In the genomic region with DNA sequence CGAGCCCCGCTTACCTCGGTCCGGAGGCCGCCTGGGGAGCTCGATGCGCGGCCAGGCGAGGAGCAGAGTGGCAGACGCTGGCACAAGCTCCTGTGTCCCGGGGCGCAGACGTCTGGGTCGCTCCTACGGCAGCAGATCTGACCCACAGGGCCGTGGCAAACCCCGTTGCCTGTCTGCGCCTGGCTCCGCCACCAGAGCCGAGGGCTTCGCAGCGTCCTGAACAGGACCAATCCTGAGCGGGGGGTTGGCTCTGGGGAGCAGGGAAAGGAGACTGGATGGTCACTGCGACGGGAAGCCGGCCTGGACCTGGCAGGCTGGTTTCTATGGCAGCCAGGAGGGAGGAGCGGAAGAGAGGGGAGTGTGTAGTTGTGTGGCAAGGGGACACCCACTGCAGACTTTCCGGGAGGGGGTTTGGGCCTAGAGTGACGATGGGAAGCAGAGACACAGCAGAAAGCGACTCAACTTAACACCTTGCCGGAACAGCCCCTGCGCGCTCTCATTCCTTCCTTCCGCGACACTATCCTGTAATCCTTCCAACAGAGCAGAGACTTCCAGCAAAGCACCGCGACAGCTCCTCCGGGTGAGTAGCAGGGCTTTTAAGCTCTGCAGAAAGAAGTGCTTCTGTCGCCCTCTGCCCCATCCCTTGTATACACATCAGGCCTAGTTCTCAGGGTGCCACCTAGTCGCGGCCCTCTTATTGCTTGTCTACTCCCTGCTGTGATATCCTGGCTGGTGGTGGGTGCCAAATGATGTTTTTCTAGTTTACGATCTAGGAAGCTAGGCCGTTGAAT, we compare ENCODE assay signal across 8 mouse cellular contexts. TPM values are rescaled to one million over a fixed set of nuclear protein-coding genes. Genes with fewer than 3 reads are reported as not detected.
DNase-seq lines count a peak whose midpoint lies in the region; ATAC-seq and TF ChIP-seq lines count a peak whose summit lies in the region.

A gene (minus strand): TSS at position 202 of the 791 bp plus-strand sequence.

- TF ChIP-seq EP300 in liver, embryonic 14.5 days (IDR thresholded peaks at IDR 0.05; ENCODE audit: low read depth) = no peak

- H3K27me3 ChIP-seq in forebrain, embryonic 12.5 days = no peaks in the 10 kb centered on the region
- H3K27me3 ChIP-seq in heart, embryonic 16.5 days (ENCODE audit: control insufficient read depth, insufficient read depth, low read length) = no peaks in the 10 kb centered on the region
- H3K27me3 ChIP-seq in liver, embryonic 14.5 days (ENCODE audit: control insufficient read depth, insufficient read depth, low read length) = peaks cover 3% of the 10 kb centered on the region
- no peaks in the 10 kb centered on the region for H3K27me3 ChIP-seq in neural tube, embryonic 11.5 days (ENCODE audit: control insufficient read depth, insufficient read depth, low read length)
- H3K27me3 ChIP-seq in stomach, embryonic 16.5 days (ENCODE audit: control insufficient read depth, insufficient read depth, low read length) = no peaks in the 10 kb centered on the region

- H3K4me2 ChIP-seq in forebrain, embryonic 12.5 days = peak within 1 kb of the TSS; percentile 92
- peak within 1 kb of the TSS; percentile 95 for H3K4me2 ChIP-seq in heart, embryonic 16.5 days (ENCODE audit: low read depth, low read length)
- H3K4me2 ChIP-seq in liver, embryonic 14.5 days (ENCODE audit: low read depth) = peak within 1 kb of the TSS; percentile 64
- peak within 1 kb of the TSS; percentile 97 for H3K4me2 ChIP-seq in neural tube, embryonic 11.5 days (ENCODE audit: low read depth)
- peak within 1 kb of the TSS; percentile 96 for H3K4me2 ChIP-seq in stomach, embryonic 16.5 days (ENCODE audit: low read depth, low read length)

- peak within 1 kb of the TSS; percentile 85 for H3K27ac ChIP-seq in forebrain, embryonic 12.5 days
- H3K27ac ChIP-seq in heart, embryonic 16.5 days (ENCODE audit: low read length) = peak within 1 kb of the TSS; percentile 69
- no peak within 1 kb of the TSS for H3K27ac ChIP-seq in liver, embryonic 14.5 days
- peak within 1 kb of the TSS; percentile 34; the same call in 1 of the 2 replicates for H3K27ac ChIP-seq in neural tube, embryonic 11.5 days (ENCODE audit: low read depth, low read length)
- H3K27ac ChIP-seq in stomach, embryonic 16.5 days (ENCODE audit: low read length) = 0 out of 2 replicates have a peak within 1 kb of the TSS, but pooled peaks have one; percentile 24

- TF ChIP-seq CTCF in liver, embryonic 14.5 days (IDR thresholded peaks at IDR 0.05; ENCODE audit: low read depth) = no peak

- peak; percentile 89 for ATAC-seq in forebrain, embryonic 12.5 days (ENCODE audit: low FRiP score)
- peak; percentile 90 for ATAC-seq in heart, embryonic 16.5 days (replicated peaks; ENCODE audit: extremely low read depth, insufficient read depth, low FRiP score)
- peak; percentile 71 for ATAC-seq in liver, embryonic 14.5 days (ENCODE audit: insufficient read depth)
- peak; percentile 86 for ATAC-seq in neural tube, embryonic 11.5 days (ENCODE audit: insufficient read depth, low FRiP score, low TSS enrichment)
- ATAC-seq in stomach, embryonic 16.5 days (ENCODE audit: insufficient read depth, low FRiP score) = peak; percentile 91

- peak; percentile 27 to 37 for DNase-seq in B cell, adult 2 months
- peak; percentile 72 for DNase-seq in brain, embryonic 18.5 days (ENCODE audit: low read depth, low spot score)
- peak; percentile 87 for DNase-seq in kidney, postnatal 14 days
- DNase-seq in liver, embryonic 14.5 days (ENCODE audit: low read depth in 3 of 3, low spot score in 3 of 3) = peak in 2 of 3 experiments; percentile 6 to 9
- peak; percentile 84 for DNase-seq in neural tube, embryonic 11.5 days (ENCODE audit: low spot score)

- H3K9ac ChIP-seq in forebrain, embryonic 12.5 days = peak within 1 kb of the TSS; percentile 78
- peak within 1 kb of the TSS; percentile 81 for H3K9ac ChIP-seq in heart, embryonic 16.5 days (ENCODE audit: low read length)
- no peak within 1 kb of the TSS for H3K9ac ChIP-seq in liver, embryonic 14.5 days (replicated peaks)
- H3K9ac ChIP-seq in neural tube, embryonic 11.5 days (ENCODE audit: low read length) = peak within 1 kb of the TSS; percentile 72
- peak within 1 kb of the TSS; percentile 77 for H3K9ac ChIP-seq in stomach, embryonic 16.5 days (ENCODE audit: low read length)

- WGBS in forebrain, embryonic 12.5 days = 2% methylated on average over 42 of the region's 43 CpGs
- 2% methylated on average over 43 of the region's 43 CpGs for WGBS in heart, embryonic 16.5 days
- 5% methylated on average over 43 of the region's 43 CpGs for WGBS in liver, embryonic 14.5 days (ENCODE audit: insufficient replicate concordance)
- WGBS in neural tube, embryonic 11.5 days = 1% methylated on average over 43 of the region's 43 CpGs
- WGBS in stomach, embryonic 16.5 days = 1% methylated on average over 43 of the region's 43 CpGs

- peak within 1 kb of the TSS; percentile 61 for H3K4me3 ChIP-seq in forebrain, embryonic 12.5 days (replicated peaks)
- peak within 1 kb of the TSS; percentile 78 for H3K4me3 ChIP-seq in heart, embryonic 16.5 days (ENCODE audit: low read length)
- H3K4me3 ChIP-seq in liver, embryonic 14.5 days (ENCODE audit: insufficient read depth in 1 of 2, low read depth in 2 of 2, low read length in 2 of 2) = peak within 1 kb of the TSS; percentile 34 to 39; a peak in 3 of 4 replicates
- H3K4me3 ChIP-seq in neural tube, embryonic 11.5 days (ENCODE audit: low read depth, low read length) = peak within 1 kb of the TSS; percentile 55
- H3K4me3 ChIP-seq in stomach, embryonic 16.5 days (replicated peaks; ENCODE audit: low read length) = peak within 1 kb of the TSS; percentile 63

- H3K4me1 ChIP-seq in forebrain, embryonic 12.5 days = peaks cover 31% of the 10 kb centered on the region
- H3K4me1 ChIP-seq in heart, embryonic 16.5 days (ENCODE audit: control insufficient read depth, insufficient read depth, low read length) = peaks cover 14% of the 10 kb centered on the region
- no peaks in the 10 kb centered on the region for H3K4me1 ChIP-seq in liver, embryonic 14.5 days (replicated peaks; ENCODE audit: control insufficient read depth in 2 of 2, insufficient read depth in 2 of 2, low read length in 1 of 2)
- H3K4me1 ChIP-seq in neural tube, embryonic 11.5 days (ENCODE audit: control insufficient read depth, insufficient read depth, low read length) = peaks cover 9% of the 10 kb centered on the region; the same call in 1 of the 2 replicates
- H3K4me1 ChIP-seq in stomach, embryonic 16.5 days (ENCODE audit: control insufficient read depth, insufficient read depth, low read length) = peaks cover 11% of the 10 kb centered on the region

- no peaks in the 10 kb centered on the region for H3K9me3 ChIP-seq in forebrain, embryonic 12.5 days
- no peaks in the 10 kb centered on the region for H3K9me3 ChIP-seq in heart, embryonic 16.5 days (replicated peaks; ENCODE audit: control insufficient read depth, low read length)
- no peaks in the 10 kb centered on the region for H3K9me3 ChIP-seq in liver, embryonic 14.5 days (ENCODE audit: control insufficient read depth, low read length)
- no peaks in the 10 kb centered on the region for H3K9me3 ChIP-seq in neural tube, embryonic 11.5 days (ENCODE audit: control insufficient read depth, low read length)
- H3K9me3 ChIP-seq in stomach, embryonic 16.5 days (replicated peaks; ENCODE audit: control insufficient read depth, low read length) = no peaks in the 10 kb centered on the region

- H3K36me3 ChIP-seq in forebrain, embryonic 12.5 days (replicated peaks) = peaks cover 8% of the 10 kb centered on the region; the same call in 1 of the 2 replicates
- peaks cover 1% of the 10 kb centered on the region; the same call in 1 of the 2 replicates for H3K36me3 ChIP-seq in heart, embryonic 16.5 days (ENCODE audit: control insufficient read depth, insufficient read depth)
- H3K36me3 ChIP-seq in liver, embryonic 14.5 days (replicated peaks; ENCODE audit: control insufficient read depth, insufficient read depth, low read depth) = no peaks in the 10 kb centered on the region; the same call in 1 of the 2 replicates
- H3K36me3 ChIP-seq in neural tube, embryonic 11.5 days (ENCODE audit: control insufficient read depth, insufficient read depth, low read length) = no peaks in the 10 kb centered on the region
- no peaks in the 10 kb centered on the region for H3K36me3 ChIP-seq in stomach, embryonic 16.5 days (ENCODE audit: control insufficient read depth, insufficient read depth, low read length)

RNA-seq across cellular contexts. Expression of the gene that starts here (rescaled TPM):
- polyA plus RNA-seq in forebrain, embryonic 12.5 days (2016; fragmentation: Nextera tagmentation; extraction: Ambion mirVana) = 4.1 and 4.8 TPM in 2 replicates
- 0.69 and 1.1 TPM in 2 replicates for polyA plus RNA-seq in heart, embryonic 16.5 days (2015; fragmentation: Nextera tagmentation; extraction: Ambion mirVana)
- polyA plus RNA-seq in liver, embryonic 14.5 days (2012; rRNA removed) = 0.01 and 0.02 TPM in 2 replicates
- 0.13 TPM in 1 of 2 replicates, not detected in the other for polyA plus RNA-seq in liver, embryonic 14.5 days (2014; fragmentation: Nextera tagmentation; extraction: Ambion mirVana)
- polyA plus RNA-seq in neural tube, embryonic 11.5 days (2014; fragmentation: Nextera tagmentation; extraction: Ambion mirVana) = 1.3 and 1.7 TPM in 2 replicates
- polyA plus RNA-seq in stomach, embryonic 16.5 days (2015; fragmentation: Nextera tagmentation; extraction: Ambion mirVana) = 0.75 and 0.77 TPM in 2 replicates

Comparison
In these comparisons a context has a peak if more than half of its experiments do, and no peak if none do; other contexts are left out.
1. Peak in DNase-seq, ATAC-seq, H3K4me3 ChIP-seq and H3K4me2 ChIP-seq in liver, embryonic 14.5 days; RNA of the gene not detected or under 1 TPM.
2. Peak in ATAC-seq, H3K4me3 ChIP-seq, H3K27ac ChIP-seq, H3K9ac ChIP-seq and H3K4me2 ChIP-seq in stomach, embryonic 16.5 days; RNA of the gene not detected or under 1 TPM.
3. DNase-seq: peak in every context shown above with its lines; median percentile 87 in kidney, postnatal 14 days; 84 in neural tube, embryonic 11.5 days; 72 in brain, embryonic 18.5 days; 32 in B cell, adult 2 months; 8 in liver, embryonic 14.5 days.